Mouse (Mus musculus): ENCODE data around the gene Maip1. TPM values are rescaled to one million over a fixed set of nuclear protein-coding genes. Genes with fewer than 3 reads are reported as not detected.
A peak's percentile ranks its signal among the peaks of the same experiment; 100 is the strongest.

Maip1 gene
- polyA plus RNA-seq, 1 experiment: 7.1 TPM

DNA sequence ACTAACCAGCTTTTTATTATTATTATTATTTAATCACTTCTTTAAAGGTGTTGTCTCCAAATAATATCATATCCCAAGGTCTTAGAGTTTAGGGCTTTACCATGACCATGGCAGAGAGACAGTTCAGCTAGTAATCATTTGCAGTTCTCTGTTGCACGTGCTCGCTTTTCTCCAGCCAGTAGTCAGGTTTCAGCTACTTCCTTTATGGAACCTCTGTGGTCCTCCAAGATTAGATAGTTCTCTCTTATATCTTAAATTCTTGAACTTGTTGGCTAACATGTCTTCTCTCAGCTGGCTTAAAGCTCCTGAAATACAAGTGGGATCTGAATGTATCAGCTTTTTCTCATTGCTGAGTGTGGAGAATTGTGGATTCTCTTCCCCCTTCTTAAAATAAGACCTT lies 2.9 kb downstream of the Maip1 start:
- Histone ChIP-seq H3K27me3 (ENCODE audit: control insufficient read depth, insufficient read depth, low read length) (no peaks in the 10 kb centered on the region), H3K36me3 (ENCODE audit: control insufficient read depth, insufficient read depth, low read length) (peaks cover 24% of the 10 kb centered on the region), H3K4me3 (ENCODE audit: control insufficient read depth, insufficient read depth, low read length) (no peak overlapping the region), H3K27ac (ENCODE audit: control insufficient read depth, insufficient read depth, low read length) (no peak overlapping the region), H3K4me1 (replicated peaks; ENCODE audit: control insufficient read depth, insufficient read depth, low read length) (peaks cover 6% of the 10 kb centered on the region; the same call in 1 of the 2 replicates)
- WGBS: 97% methylated on average over 2 of the region's 2 CpGs
- TF ChIP-seq POLR2A (IDR thresholded peaks at IDR 0.05; ENCODE audit: control insufficient read depth, extremely low read depth, insufficient read depth, low read length, poor library complexity) (no peak), CTCF (IDR thresholded peaks at IDR 0.05; ENCODE audit: borderline replicate concordance, control insufficient read depth, extremely low read depth, insufficient read depth, low read length, poor library complexity) (no peak)
- no peak for DNase-seq

DNA sequence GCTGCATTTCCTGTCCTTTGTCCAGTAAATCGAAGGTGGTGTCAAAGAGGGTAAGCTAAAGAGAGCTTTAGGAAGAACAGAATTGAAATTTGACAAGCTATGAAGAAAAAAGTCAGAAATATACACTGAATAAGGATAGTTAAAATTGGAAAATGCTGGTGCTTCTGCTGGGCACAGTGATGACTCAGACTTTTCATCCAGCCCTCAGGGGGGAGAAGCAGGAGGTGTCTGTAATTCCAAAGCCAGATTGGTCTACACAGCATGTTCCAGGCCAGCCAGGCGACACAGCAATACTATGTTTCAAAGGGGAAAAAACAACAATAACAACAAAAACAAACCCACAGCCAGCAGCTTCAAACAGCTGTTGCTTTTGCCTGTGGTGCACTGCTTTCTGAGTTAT lies 7.3 kb downstream of the Maip1 start:
- H3K27ac ChIP-seq (ENCODE audit: control insufficient read depth, insufficient read depth, low read length): no peak overlapping the region
- H3K4me1 ChIP-seq (replicated peaks; ENCODE audit: control insufficient read depth, insufficient read depth, low read length): no peaks in the 10 kb centered on the region
- no peak for DNase-seq
- no peak for TF ChIP-seq CTCF (IDR thresholded peaks at IDR 0.05; ENCODE audit: borderline replicate concordance, control insufficient read depth, extremely low read depth, insufficient read depth, low read length, poor library complexity)
- no peak for TF ChIP-seq POLR2A (IDR thresholded peaks at IDR 0.05; ENCODE audit: control insufficient read depth, extremely low read depth, insufficient read depth, low read length, poor library complexity)
- WGBS: 88% methylated on average over 2 of the region's 2 CpGs
- H3K27me3 ChIP-seq (ENCODE audit: control insufficient read depth, insufficient read depth, low read length): no peaks in the 10 kb centered on the region
- peaks cover 33% of the 10 kb centered on the region for H3K36me3 ChIP-seq (ENCODE audit: control insufficient read depth, insufficient read depth, low read length)
- H3K4me3 ChIP-seq (ENCODE audit: control insufficient read depth, insufficient read depth, low read length): no peak overlapping the region

DNA sequence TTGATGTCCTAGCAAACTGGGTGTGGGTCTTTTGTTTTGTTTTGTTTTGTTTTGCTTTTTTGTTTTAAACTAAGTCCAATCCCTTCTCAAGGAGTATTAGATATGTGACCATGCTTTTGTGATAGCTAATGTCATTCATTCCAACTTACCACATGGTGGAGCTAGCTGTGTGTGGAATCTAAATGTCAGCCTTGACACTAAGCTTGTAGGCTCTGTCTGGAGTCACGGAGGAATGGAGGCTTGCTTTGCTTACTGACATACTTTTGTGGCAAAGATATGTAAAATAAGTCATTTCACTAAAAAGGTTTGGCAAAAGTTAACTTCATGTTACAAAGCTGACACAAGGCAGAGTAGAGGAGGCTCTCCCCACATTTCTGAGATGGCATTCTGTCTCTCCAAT lies 17.6 kb downstream of the Maip1 start:
- Histone ChIP-seq H3K4me3 (ENCODE audit: control insufficient read depth, insufficient read depth, low read length) (no peak overlapping the region), H3K36me3 (ENCODE audit: control insufficient read depth, insufficient read depth, low read length) (no peaks in the 10 kb centered on the region), H3K27ac (ENCODE audit: control insufficient read depth, insufficient read depth, low read length) (no peak overlapping the region), H3K4me1 (replicated peaks; ENCODE audit: control insufficient read depth, insufficient read depth, low read length) (no peaks in the 10 kb centered on the region), H3K27me3 (ENCODE audit: control insufficient read depth, insufficient read depth, low read length) (no peaks in the 10 kb centered on the region)
- DNase-seq: no peak
- WGBS: 10% methylated on average over 1 of the region's 1 CpGs
- no peak for TF ChIP-seq CTCF (IDR thresholded peaks at IDR 0.05; ENCODE audit: borderline replicate concordance, control insufficient read depth, extremely low read depth, insufficient read depth, low read length, poor library complexity)
- TF ChIP-seq POLR2A (IDR thresholded peaks at IDR 0.05; ENCODE audit: control insufficient read depth, extremely low read depth, insufficient read depth, low read length, poor library complexity): no peak

DNA sequence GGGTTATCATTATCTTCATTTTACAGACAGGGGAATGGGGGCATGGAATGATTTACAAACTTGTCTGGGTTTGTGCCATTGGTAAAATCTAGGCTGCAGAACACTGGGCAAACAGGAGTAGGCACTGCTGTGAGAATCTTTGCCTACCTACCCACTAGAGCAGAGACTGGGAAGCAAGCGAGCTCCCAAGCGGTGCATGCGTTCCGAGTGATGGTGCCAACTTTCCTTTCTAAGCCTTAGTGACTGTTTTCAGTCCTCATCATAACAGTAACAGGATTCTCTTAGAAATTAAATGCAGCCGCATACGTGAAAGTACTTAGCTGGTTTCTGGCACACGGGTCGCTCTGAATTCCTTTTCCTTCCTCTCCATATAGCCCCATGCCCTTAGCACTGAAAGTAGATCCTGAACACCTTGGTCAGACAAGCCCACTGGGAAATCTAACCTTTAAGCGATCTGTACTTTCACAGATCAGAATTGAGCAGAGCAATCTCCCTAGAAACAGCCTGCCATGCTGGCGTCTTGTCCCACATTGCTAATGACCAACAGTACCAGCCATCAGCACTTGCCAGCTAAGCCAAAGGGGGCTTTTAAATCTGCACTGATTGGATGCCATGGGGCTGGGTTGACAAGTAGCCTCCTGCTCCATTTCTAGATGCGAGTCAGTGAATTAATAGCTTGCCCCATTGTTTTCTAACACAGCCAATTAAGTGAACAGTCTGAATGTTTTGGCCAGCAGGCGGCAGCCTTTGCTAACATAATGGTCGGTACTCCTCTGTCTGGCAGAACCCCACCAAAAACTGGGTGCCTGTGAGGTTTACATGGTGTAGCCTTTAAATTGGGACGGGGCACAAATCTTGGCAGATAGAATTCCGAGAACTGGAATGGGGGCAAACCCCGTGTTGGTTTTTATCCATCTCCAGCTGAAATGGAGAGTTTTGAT lies 22.5 kb downstream of the Maip1 start:
- Histone ChIP-seq H3K4me3 (ENCODE audit: control insufficient read depth, insufficient read depth, low read length) (no peak overlapping the region), H3K27ac (ENCODE audit: control insufficient read depth, insufficient read depth, low read length) (no peak overlapping the region), H3K4me1 (replicated peaks; ENCODE audit: control insufficient read depth, insufficient read depth, low read length) (no peaks in the 10 kb centered on the region), H3K36me3 (ENCODE audit: control insufficient read depth, insufficient read depth, low read length) (no peaks in the 10 kb centered on the region), H3K27me3 (ENCODE audit: control insufficient read depth, insufficient read depth, low read length) (no peaks in the 10 kb centered on the region)
- DNase-seq: peak; percentile 87
- 56% methylated on average over 16 of the region's 16 CpGs for WGBS
- no peak for TF ChIP-seq CTCF (IDR thresholded peaks at IDR 0.05; ENCODE audit: borderline replicate concordance, control insufficient read depth, extremely low read depth, insufficient read depth, low read length, poor library complexity)
- no peak for TF ChIP-seq POLR2A (IDR thresholded peaks at IDR 0.05; ENCODE audit: control insufficient read depth, extremely low read depth, insufficient read depth, low read length, poor library complexity)

DNA sequence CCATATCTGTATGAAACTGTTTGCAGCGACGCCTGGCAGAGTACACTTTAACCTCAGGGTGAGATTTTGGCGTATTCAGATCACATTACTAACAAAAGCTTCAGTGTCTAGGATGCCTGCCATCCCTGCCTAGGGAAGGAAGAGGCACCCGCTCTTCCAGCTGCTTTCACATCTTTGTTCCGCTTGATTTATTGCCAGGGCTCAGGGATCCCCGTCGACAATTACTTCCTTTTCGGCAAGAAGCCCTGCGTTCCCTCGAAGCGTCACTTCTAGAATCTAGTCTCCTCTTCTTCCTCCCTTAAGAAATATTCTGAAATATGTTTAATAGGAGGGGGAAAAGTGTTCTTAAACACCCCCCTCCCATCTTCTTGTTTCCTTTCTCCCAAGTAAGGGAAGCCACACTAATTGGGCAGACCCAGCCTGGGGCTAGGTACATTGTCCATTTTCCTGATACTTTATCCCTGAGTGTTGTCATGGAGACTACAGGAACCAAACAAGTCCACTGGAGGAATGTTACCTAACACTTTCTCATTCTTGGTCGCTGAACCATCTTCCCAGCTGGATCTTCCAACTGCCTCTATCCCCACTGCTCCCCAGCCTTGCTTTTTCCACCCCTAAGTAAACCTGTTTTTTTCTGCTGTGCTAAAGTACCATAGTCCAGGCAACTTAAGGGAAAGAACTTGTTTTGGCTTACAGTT lies 23.8 kb downstream of the Maip1 start:
- DNase-seq: no peak
- TF ChIP-seq POLR2A (IDR thresholded peaks at IDR 0.05; ENCODE audit: control insufficient read depth, extremely low read depth, insufficient read depth, low read length, poor library complexity): no peak
- TF ChIP-seq CTCF (IDR thresholded peaks at IDR 0.05; ENCODE audit: borderline replicate concordance, control insufficient read depth, extremely low read depth, insufficient read depth, low read length, poor library complexity): no peak
- no peak overlapping the region for H3K27ac ChIP-seq (ENCODE audit: control insufficient read depth, insufficient read depth, low read length)
- no peak overlapping the region for H3K4me3 ChIP-seq (ENCODE audit: control insufficient read depth, insufficient read depth, low read length)
- no peaks in the 10 kb centered on the region for H3K4me1 ChIP-seq (replicated peaks; ENCODE audit: control insufficient read depth, insufficient read depth, low read length)
- 9% methylated on average over 12 of the region's 12 CpGs for WGBS
- H3K27me3 ChIP-seq (ENCODE audit: control insufficient read depth, insufficient read depth, low read length): no peaks in the 10 kb centered on the region
- no peaks in the 10 kb centered on the region for H3K36me3 ChIP-seq (ENCODE audit: control insufficient read depth, insufficient read depth, low read length)

DNA sequence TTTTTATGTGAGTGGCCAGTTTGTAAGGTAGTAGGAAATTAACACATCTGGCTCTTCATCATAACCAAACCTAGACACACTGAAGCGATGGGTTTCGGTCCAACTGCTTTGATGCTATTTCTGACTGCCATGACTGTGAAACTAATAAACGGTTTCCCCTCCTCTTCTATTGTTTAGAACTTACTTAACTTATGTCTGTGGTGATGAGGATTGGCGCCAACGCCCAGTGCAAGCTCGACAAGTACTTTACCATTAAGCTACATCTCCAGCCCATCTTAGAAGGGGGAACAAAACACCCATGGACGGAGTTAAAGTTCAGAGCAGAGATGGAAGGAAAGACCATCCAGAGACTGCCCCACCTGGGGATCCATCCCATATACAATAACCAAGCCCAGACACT lies 27.0 kb downstream of the Maip1 start:
- H3K4me3 ChIP-seq (ENCODE audit: control insufficient read depth, insufficient read depth, low read length): no peak overlapping the region
- peaks cover 2% of the 10 kb centered on the region; the same call in 1 of the 2 replicates for H3K4me1 ChIP-seq (replicated peaks; ENCODE audit: control insufficient read depth, insufficient read depth, low read length)
- no peak for DNase-seq
- WGBS: 94% methylated on average over 7 of the region's 7 CpGs
- no peaks in the 10 kb centered on the region for H3K36me3 ChIP-seq (ENCODE audit: control insufficient read depth, insufficient read depth, low read length)
- no peak overlapping the region for H3K27ac ChIP-seq (ENCODE audit: control insufficient read depth, insufficient read depth, low read length)
- H3K27me3 ChIP-seq (ENCODE audit: control insufficient read depth, insufficient read depth, low read length): no peaks in the 10 kb centered on the region
- TF ChIP-seq CTCF (IDR thresholded peaks at IDR 0.05; ENCODE audit: borderline replicate concordance, control insufficient read depth, extremely low read depth, insufficient read depth, low read length, poor library complexity) (no peak), POLR2A (IDR thresholded peaks at IDR 0.05; ENCODE audit: control insufficient read depth, extremely low read depth, insufficient read depth, low read length, poor library complexity) (no peak)

Data from thymus, adult 2 months (tissue).